Mouse (Mus musculus): ENCODE measurements around the gene Eva1a. TPM values are rescaled to one million over a fixed set of nuclear protein-coding genes. Genes with fewer than 3 reads are reported as not detected.

Eva1a gene
- polyA plus RNA-seq (2014; fragmentation: Illumina TruSeq; extraction: RNeasy Lipid Tissue Mini Kit (QIAGEN cat#74804); ENCODE audit: low read depth, low replicate concordance): 6.2 TPM

DNA sequence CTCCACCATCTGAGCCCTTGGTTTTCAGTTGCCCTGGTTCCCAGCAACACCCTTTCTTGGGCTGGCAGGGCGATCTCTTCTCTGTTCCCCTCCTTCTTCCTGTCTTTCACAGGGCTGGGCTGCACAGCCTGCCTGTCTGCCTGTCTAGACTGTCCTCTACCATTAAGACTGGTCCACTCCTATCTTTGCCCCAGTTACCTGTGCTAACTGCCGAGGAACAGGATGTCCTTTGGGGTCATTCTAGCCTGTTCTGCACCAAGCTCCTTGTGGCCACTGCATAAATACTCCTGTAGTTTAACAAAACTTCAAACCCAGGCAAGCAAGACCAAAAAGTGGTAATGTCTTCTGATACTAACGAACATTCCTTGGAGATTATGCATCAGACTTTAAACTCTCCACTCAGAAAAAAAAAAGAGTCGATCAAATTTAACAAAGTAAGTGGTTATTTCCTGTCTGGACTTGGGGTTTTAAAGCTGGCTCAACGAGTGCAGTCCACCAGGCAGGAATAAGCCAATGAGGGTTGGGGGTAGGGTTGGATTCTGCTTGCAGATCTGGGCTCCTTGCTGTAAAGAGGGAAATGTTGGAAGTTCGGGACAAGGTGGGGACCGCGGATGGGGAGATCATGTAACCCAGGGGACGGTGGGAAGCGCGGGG is at the start of gene Eva1a:
Gene Eva1a, plus strand, starts transcription at position 210 of the 654 bp plus-strand sequence.

Other genes starting within 250 kb of the Eva1a start
- gene Gcfc2, start 117.4 kb upstream of the Eva1a start, polyA plus RNA-seq (2014; fragmentation: Illumina TruSeq; extraction: RNeasy Lipid Tissue Mini Kit (QIAGEN cat#74804); ENCODE audit: low read depth, low replicate concordance): 22.6 TPM
- gene Mrpl19, start 75.1 kb upstream of the Eva1a start, polyA plus RNA-seq (2014; fragmentation: Illumina TruSeq; extraction: RNeasy Lipid Tissue Mini Kit (QIAGEN cat#74804); ENCODE audit: low read depth, low replicate concordance): 19.2 TPM